Mouse (Mus musculus) c-Kit-positive CD71-positive TER-119-negative erythroid progenitor cells, embryonic 14.5 days (primary cell): ENCODE data around the gene Agpat3.

Source experiments
- DNase-seq: peaks from one replicate; pipeline ENCODE4 v3.0.0-alpha.2; 2013; ENCODE audit warnings: low read depth

The Agpat3 gene

GRCm38 (mm10) chr10:78255646-78256059, 96.6 kb downstream of the Agpat3 start:
- DNase-seq = no peak

GRCm38 (mm10) chr10:78247206-78247605, 105.1 kb downstream of the Agpat3 start:
- no peak for DNase-seq

- DNase-seq = peak; percentile 63
These were observed 105.6 kb downstream of the Agpat3 start for GRCm38 (mm10) chr10:78246725-78247124.

GRCm38 (mm10) chr10:78245225-78245547, 107.1 kb downstream of the Agpat3 start:
- no peak for DNase-seq

DNA sequence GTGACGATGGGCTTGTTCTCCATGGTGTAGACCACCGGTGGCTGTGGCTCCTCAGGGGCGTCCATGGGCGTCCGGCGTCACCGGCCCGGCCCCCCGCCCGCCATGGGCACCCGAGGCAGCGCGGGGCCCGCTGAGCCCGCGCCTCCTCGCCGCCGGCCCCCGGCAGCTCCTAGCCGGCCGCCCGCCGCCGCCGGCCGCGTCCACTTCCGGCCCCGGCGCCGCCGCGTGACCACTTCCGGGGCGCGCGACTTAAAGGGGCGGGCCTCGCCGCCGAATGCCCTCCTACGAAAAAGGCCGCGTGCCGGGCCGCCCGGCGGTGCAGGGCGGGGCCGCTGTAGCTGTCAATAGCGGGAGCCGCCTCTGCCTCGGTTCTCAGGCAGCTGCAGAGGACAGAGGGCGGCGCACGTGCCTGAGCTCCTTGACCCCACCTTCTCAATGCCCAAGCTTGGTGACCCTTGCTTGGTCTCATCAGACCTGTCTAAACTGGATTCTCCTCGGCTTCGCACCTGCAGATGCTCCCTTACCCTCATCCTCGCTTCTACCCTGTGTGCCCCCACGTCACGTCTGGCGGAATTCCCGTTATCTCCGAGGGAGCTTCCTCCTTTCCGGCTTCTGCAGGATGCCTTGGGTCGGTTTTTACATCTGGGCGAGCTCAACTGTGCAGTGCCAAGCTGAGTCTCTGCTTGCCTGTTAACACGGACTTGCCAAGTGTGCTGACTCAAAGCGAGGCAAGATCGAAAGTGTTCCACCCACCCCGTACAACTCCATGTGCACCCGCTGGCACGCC, 107.7 kb downstream of the Agpat3 start, which contains the start of gene Trappc10:
Gene Trappc10 (minus strand): TSS at position 204 of the 787 bp plus-strand sequence.
- peak; percentile 80 for DNase-seq

DNA sequence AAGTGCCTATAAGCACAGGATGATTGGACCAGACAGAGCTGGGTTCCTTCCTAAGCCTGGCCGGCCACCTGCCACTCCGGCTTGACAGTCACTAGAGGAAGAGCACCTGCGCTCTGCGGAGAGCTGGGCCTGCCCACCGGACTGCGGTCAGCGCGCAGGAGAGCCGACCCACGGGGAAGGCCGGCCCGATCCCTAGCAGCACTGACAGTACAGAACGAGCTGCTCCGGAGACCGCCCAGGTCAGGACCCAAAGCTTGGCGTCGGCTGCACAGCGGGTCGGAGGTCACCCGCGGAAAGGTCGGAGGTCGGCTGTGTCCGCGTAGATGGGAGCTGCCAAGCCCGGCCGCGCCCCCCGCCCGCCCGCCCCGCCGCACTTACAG, 108.2 kb downstream of the Agpat3 start:
- DNase-seq = no peak

- no peak for DNase-seq
These were observed 113.4 kb downstream of the Agpat3 start for GRCm38 (mm10) chr10:78238926-78239325.

DNA sequence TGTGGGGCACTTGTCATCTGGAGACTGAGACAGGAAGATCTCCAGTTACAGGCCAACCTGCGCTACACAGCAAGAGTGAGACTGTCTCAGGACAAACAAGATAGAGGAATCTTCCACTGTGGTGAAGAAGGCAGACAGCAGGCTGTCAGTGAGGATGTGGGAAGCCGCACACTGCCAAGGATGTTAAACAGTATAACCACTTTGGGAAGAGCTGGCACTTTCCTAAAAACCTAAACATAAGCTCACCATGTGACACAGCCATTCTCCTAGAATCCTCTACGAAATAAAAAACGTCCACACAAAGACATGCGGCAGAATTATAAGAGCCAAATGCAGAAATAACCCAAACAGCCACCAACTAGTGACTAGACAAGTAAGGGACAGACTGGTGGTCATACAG, 114.0 kb downstream of the Agpat3 start:
- no peak for DNase-seq

DNA sequence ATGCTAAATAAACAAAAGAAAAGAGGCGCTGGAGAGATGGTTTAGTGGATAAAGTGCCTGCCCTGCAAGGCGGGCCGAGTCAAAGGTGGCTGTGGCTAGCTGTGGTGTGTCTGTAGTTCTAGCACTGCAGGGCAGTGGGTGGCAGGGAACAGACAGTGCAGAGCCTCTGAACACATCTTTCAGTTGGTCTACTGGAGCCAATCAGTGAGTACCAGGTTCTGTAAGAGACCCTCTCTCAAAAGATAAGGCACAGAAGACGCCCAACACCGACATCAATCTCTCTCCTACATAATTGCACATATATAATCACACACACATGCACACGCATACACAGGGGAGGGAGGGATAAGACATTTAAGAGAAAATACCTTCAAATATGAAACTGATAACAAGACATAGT, 114.5 kb downstream of the Agpat3 start:
- DNase-seq = no peak

GRCm38 (mm10) chr10:78236885-78237629, 115.2 kb downstream of the Agpat3 start:
- no peak for DNase-seq

DNA sequence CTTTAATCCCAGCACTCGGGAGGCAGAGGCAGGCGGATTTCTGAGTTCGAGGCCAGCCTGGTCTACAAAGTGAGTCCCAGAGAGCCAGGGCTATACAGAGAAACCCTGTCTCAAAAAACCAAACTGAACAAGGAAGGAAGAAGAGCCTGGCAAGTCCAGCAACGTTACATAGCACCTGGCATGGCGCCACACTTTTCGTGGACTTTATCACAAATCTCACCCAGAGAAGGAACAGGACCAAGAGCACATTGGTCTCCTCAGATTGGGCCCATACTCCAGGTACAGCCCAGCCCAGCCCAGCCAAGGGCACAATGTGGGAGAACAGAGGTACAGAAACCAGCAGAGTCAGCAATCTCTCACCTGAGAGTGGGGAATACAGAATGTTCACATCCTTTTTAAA, 118.5 kb downstream of the Agpat3 start:
- no peak for DNase-seq

- DNase-seq = no peak
These were observed 119.1 kb downstream of the Agpat3 start for GRCm38 (mm10) chr10:78233161-78233560.

- no peak for DNase-seq
These were observed 119.8 kb downstream of the Agpat3 start for GRCm38 (mm10) chr10:78232301-78232980.

DNA sequence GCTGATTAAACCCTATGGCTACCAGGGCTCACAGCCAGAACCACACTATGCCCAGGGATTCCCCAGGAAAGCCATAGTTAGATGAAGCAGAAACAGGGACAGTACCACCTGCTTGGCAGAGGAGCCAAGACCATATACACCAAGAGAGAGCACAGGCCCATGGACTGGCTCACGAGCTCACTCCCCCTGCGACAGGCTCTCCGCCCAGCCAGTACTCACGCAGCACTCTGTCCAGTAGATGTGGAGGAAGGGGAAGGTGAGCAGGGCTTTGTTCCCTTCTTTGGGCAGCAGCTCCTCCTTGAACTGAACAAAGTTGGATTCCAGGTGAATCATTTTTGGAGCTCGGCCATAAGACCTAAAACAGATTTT, 123.7 kb downstream of the Agpat3 start:
- no peak for DNase-seq

- DNase-seq = no peak
These were observed 124.3 kb downstream of the Agpat3 start for GRCm38 (mm10) chr10:78227875-78228559.

- DNase-seq = no peak
These were observed 128.2 kb downstream of the Agpat3 start for GRCm38 (mm10) chr10:78224136-78224535.

DNA sequence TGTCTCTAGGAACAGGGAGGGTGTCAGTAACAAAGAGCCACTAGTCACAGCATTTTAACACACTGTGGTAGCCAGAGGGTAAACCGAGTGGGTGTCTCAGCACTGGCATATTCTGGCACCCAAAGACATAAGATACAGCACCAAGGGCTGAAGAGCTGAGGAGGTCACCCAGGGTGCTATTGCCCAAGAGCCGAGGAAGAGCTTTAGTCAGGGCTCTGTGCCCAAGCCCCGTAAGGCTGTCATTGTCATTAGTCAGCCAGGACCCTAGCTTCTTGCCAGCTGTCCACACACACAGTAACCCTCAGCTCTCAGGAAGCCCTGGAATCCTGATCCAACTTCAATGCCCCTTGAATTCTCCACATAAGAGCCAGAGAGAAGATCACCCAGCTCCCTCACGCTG, 129.4 kb downstream of the Agpat3 start:
- DNase-seq = no peak

GRCm38 (mm10) chr10:78221315-78221714, 131.0 kb downstream of the Agpat3 start:
- no peak for DNase-seq

DNA sequence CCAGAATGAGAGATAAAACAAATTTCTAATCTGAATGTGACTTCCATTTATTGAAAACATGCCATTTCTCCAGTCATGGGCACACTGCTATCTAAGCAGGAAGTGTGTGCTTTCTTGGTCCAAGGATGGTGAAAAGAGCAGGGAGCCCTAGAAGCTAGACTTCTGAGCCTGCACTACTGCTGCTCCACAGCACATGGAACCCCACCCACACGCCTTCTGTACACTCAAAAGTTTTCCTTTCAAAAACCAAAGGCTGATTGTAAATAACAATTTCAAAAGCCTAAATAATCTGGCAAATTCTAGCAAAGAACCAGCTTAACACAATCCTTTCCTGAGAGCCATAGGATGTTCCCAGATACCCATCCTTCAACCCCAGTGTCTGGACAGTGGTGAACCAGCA, 132.8 kb downstream of the Agpat3 start:
- no peak for DNase-seq
